Mouse (Mus musculus): ENCODE measurements at regions not wholly inside any gene's neighbourhood (a gene's known extent, or its start where the extent isn't known, plus 50 kb on each side); places are given as distances from the start of the nearest gene placed in this dataset.

DNA sequence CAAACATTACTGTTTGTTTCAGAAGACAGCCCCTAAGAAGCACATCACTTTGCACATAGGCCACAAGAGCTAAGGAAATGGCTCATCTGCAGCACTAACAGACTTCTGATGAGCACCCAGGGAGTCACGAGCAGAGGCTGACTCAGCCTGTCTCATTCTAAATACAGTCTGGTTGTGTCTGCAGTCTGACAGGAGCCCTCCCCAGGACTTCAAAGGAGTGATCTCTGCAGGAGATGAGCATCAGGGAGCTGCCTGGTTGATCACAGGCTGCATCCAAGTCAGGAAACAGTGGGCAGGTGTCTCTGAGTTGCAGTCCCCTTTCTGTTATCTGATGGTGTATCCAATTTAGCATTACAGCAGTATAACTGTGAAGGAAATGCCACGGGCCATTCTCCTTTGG, 188.5 kb upstream of the Myo3a start:
- TF ChIP-seq CTCF (IDR thresholded peaks at IDR 0.05; ENCODE audit: low read depth, low read length), result no peak
- no peak for TF ChIP-seq POLR2A (IDR thresholded peaks at IDR 0.05; ENCODE audit: extremely low read depth, insufficient read depth, low read length)

Data from liver, adult 2 months (tissue).